Mouse (Mus musculus) natural killer cell, adult 2 months (primary cell): Measurements from ENCODE around the gene Borcs5.

ENCODE experiments used
- DNase-seq, 2 experiments: peaks; one replicate each; pipeline ENCODE4 v3.0.0; 2022; ENCODE audit warnings: low spot score in 2 of 2

Borcs5 gene

GRCm38 (mm10) chr6:134717886-134718667 is 78.8 kb downstream of the Borcs5 start:
- DNase-seq, result no peak

DNA sequence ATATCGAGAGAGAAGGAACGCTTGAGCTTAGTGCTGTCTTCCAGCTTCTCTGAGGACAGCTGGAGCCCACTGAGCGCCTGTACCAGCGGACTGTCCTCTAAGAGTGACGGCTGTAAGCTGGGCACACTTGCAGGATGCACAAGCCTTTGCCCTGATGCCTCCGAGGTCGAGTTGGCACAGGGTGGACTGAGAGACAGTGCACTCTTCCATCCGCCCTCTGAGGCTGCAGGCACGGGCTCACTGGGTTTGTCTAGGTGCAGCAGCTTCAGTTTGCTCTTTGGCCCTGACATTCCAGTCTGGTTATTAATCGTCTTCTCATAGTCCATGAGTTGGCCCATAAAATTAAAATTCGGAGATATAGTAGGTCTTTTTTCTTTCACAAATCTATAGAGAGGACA is 79.4 kb downstream of the Borcs5 start:
- no peak for DNase-seq

- DNase-seq, result no peak
Observed at GRCm38 (mm10) chr6:134719156-134719555, 79.8 kb downstream of the Borcs5 start.

DNA sequence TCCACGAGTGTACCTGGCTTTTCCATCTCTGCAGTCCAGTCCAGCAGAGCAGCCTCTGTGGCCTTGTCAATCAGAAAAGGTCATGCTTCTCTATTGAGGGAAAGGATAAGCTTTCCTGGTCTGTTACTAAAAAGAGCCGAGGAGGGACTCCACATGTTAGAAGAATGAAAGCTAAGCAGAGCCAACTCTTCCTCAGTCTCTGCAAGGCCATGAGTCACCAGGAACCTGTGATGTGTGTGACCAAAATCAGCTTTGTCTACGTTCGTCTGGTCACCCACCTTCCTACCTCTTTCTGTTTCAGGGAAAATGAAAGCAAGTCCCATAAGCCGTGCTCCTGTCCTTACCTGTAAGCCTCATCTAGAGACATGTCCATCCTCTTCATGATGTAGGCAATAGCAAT is 80.8 kb downstream of the Borcs5 start:
- no peak for DNase-seq

DNA sequence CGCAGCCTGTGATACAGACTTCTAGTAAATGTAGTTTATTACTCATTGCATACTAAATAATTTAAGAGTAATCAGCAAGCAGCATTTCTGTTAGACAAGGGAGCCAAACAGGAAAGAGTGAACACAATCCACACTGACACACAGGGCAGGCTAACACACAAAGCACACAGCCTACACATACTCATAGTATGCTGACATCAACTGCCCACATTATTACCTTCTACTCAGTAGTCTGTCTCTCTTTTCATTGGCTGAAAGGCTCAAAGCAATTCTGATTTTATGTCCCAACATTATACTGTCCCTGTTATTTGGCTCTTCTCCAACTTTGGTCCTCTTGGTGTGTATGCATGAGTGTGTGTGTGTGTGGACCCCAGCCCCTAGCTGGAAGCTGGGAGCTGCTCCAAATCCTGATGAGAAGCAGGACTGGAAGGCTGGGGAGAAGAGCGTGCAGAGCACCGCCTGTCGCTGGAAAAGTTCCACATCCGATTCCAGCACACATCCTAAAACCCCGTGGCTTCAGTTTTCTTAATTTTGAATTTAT is 82.5 kb downstream of the Borcs5 start:
- DNase-seq, result no peak

DNA sequence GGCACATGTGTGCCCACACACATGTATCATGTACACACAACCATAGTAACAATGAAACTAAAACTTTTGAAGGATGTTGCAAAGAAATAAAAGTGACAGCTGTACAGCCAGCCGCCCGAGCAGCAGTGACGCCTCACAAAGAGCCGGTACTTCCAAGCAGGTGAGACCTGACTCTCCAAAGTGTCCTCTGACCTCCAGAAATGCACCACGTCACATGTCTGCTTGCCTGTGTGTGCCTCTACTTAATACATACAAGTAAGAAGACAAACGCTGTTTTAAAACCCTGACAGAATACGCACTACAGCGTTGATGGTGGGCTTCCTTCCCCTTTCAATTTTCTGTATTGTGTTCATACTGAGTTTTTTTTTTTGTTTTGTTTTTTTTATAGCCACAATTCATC is 83.6 kb downstream of the Borcs5 start:
- DNase-seq, result no peak

DNA sequence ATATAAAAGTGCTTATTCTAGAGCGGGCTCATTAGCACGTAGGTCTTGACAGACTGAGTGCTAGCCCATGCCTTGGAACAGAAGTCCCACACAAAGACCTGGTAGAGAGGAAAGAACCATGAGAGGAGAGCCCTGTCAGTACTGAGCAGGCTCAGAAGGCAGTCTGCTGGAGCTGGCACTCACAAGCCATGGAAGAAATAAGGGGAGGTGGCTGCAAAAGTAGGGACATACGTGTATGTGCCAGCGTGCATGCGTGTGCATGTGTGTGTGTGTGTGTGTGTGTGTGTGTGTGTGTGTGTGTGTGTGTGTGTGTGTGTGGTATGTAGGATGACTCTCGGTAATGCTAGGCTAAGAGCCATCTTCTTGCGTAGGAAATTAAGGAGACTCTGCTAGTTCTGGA is 84.0 kb downstream of the Borcs5 start:
- DNase-seq, result no peak

GRCm38 (mm10) chr6:134723833-134724553 is 84.7 kb downstream of the Borcs5 start:
- DNase-seq, result no peak

- no peak for DNase-seq
Observed at GRCm38 (mm10) chr6:134725406-134725805, 86.1 kb downstream of the Borcs5 start.

DNA sequence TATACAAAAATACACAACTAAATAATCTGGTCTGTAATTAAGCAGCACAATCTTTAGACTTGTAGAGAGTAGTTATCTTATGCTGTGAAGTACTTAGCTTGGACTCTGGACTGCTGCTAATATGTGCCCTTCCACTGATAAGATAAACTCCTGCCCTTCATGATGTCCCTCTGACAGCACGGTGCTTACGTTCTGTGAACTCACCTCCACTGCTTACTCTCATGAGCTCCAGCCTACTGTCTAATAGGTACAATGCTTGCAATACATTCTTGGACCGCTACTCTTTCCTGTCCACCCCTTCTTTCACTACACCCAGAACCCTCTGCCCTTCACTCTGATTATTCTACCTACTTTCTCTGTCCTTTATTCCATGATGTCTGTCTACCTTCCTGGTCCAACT is 91.7 kb downstream of the Borcs5 start:
- no peak for DNase-seq

DNA sequence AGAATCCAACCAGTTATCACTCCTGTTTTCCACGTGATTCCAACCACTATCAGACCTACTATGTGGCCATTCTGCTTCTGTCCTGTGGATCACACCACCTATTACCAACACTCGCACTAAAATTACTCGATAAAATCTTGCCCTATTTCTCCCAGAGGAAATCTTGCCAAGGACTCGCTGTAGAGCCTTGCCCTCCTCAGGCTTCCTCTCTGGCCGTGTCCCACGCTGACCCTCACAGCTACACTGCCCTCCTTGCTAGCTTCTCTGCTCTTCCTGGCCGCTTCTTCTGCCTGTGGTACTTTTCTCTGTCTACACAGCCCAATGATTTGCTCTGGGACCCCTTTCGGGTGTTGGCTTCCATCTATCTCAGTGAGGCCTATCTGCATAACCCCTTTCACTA is 93.5 kb downstream of the Borcs5 start:
- no peak for DNase-seq

- DNase-seq, result no peak
Observed at GRCm38 (mm10) chr6:134733800-134734221, 94.5 kb downstream of the Borcs5 start.

DNA sequence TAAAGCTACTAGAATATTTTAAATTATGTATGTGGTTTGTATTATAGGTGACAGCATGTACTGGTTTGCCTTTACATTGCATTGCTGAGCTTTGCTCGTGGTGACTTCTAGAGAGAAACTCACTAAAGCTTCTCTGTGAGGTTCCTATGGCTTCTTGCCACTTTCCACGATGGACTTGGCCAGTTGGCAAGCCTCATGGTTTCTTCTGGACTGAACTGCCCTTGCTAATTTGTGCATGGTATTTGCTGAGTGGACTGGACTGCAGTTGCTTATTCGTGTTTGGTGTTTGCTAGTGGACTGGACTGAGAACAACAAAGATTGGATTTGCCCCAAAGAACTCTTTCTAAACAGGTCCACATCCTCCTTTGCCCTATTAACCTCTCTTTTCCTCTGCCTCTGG is 97.5 kb downstream of the Borcs5 start:
- no peak for DNase-seq

DNA sequence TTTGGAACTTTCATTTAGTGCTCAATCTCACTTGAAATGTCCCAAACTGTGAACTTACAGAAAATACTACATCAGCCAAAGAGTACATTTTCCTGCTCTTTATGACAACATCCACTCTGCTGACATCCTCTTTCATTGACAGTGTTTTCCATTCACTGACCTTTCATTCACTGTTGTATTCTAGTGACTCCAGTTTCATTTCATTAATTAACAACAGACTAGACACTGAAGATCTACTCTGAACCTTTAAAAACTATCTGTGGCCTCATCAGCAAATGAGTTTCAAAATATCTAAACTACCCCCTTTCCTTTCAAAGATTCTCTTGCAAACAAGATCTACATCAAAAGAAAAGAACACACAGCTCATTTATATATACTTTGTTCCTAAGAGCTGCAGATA is 104.3 kb downstream of the Borcs5 start:
- DNase-seq, result no peak

DNA sequence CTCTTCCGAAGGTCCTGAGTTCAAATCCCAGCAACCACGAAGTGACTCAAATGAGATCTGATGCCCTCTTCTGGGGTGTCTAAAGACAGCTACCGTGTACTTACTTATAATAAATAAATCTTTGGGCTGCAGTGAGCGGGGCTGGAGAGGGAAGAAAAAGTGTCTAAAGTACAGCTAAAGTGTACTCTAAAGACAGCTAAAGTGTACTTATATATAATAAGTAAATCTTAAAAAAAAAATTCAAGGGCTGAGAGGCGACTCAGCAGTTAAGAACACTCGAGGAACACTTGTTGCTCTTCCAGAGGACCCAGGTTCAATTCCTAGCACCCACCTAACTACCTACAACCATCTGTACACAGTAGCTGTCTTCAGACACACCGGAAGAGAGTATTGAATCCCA is 106.6 kb downstream of the Borcs5 start:
- DNase-seq, result no peak

DNA sequence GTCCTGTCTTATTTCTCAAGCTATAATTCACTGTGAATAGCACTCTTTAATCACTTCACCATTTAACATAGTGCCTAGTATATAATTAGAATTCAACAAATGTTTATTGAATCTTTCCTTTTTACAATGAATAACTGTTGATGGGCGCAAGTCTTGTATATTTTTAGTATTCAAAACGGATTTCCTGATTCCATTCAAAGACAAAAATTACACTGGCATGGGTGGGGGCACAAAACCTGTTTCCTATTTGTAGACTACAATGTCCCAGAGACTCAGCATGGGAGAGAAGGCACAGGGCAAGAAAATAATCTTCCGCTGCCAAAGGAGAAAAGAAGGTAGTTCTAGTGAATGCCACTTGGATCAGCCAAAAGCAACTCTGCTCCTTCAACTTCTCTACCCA is 108.8 kb downstream of the Borcs5 start:
- DNase-seq, result no peak

GRCm38 (mm10) chr6:134751087-134751486 is 111.8 kb downstream of the Borcs5 start:
- DNase-seq, result no peak

GRCm38 (mm10) chr6:134751883-134752647 is 112.8 kb downstream of the Borcs5 start:
- DNase-seq, result no peak

DNA sequence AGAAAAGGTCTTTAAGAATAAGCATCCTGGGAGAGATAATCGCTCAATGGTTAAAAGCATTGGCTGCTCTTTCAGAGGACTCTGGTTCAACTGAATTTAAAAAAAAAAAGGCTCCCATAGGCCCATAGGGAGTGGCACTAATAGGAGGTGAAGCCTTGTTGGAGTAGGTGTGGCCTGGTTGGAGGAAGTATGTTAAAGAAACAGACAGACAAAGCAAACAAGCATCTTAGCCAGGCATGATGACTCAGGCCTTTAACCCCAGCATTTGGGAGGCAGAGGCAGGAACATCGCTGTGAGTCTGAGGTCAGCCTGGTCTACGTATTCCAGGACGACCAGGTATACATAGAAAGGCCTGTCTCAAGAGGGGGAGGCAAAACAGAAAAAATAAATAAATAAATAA is 114.1 kb downstream of the Borcs5 start:
- no peak for DNase-seq

GRCm38 (mm10) chr6:134753858-134754257 is 114.5 kb downstream of the Borcs5 start:
- no peak for DNase-seq

DNA sequence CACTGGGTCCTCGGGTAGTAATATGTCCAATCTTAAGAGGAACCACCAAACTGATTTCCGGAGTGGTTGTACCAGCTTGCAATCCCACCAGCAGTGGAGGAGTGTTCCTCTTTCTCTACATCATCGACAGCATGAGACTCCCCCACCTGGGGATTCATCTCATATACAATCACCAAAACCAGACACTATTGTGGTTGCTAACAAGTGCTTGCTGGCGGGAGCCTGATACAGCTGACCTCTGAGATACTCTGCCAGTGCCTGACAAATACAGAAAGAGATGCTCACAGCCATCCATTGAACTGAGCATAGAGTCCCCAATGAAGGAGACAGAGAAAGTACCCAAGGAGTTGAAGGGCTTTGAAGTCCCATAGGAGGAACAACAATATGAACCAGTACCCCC is 116.7 kb downstream of the Borcs5 start:
- no peak for DNase-seq
